Mouse (Mus musculus) left cerebral cortex, adult 8-10 months (tissue): ENCODE measurements around the gene H13. TPM values are rescaled to one million over a fixed set of nuclear protein-coding genes. Genes with fewer than 3 reads are reported as not detected.

Experiments used
- DNase-seq, 2 experiments: peaks; one replicate each; pipeline ENCODE4 v3.0.0; 2022; ENCODE audit warnings: low spot score in 2 of 2
- total RNA-seq, 4 experiments: library from RNA; stranded (reverse); gene quantifications; 2 replicates each; pipeline ENCODE4 v1.2.4; 2022

H13 gene
- total RNA-seq, result 10 to 100 TPM; 59.6 to 78.5 (median 71.8) TPM

- DNase-seq, result peak; percentile 80 to 85
Observed at GRCm38 (mm10) chr2:152669256-152669638, at the start of gene H13. Gene H13 (plus strand): TSS chr2:152669461.

- DNase-seq, result no peak
Observed at GRCm38 (mm10) chr2:152620367-152621134, 48.7 kb upstream of the H13 start.

- DNase-seq, result no peak
Observed at GRCm38 (mm10) chr2:152622151-152622550, 47.1 kb upstream of the H13 start.

- DNase-seq, result no peak
Observed at GRCm38 (mm10) chr2:152622953-152623352, 46.3 kb upstream of the H13 start, which contains the start of gene Defb25. Gene Defb25 (minus strand): TSS chr2:152623053.

GRCm38 (mm10) chr2:152624566-152624965 lies 44.7 kb upstream of the H13 start:
- no peak for DNase-seq

- DNase-seq, result no peak
Observed at GRCm38 (mm10) chr2:152625256-152625655, 44.0 kb upstream of the H13 start.

- DNase-seq, result no peak
Observed at GRCm38 (mm10) chr2:152626774-152627591, 42.3 kb upstream of the H13 start, which contains the start of gene Rem1. Gene Rem1 (plus strand): TSS chr2:152626951.

- no peak for DNase-seq
Observed at GRCm38 (mm10) chr2:152628066-152628465, 41.2 kb upstream of the H13 start.

GRCm38 (mm10) chr2:152629239-152629638 lies 40.0 kb upstream of the H13 start:
- DNase-seq, result no peak

- no peak for DNase-seq
Observed at GRCm38 (mm10) chr2:152629904-152630303, 39.4 kb upstream of the H13 start.

GRCm38 (mm10) chr2:152633334-152633733 lies 35.9 kb upstream of the H13 start:
- no peak for DNase-seq

GRCm38 (mm10) chr2:152634311-152634710 lies 35.0 kb upstream of the H13 start:
- DNase-seq, result no peak

GRCm38 (mm10) chr2:152636246-152637005 lies 32.8 kb upstream of the H13 start:
- DNase-seq, result no peak

GRCm38 (mm10) chr2:152637006-152637322 lies 32.3 kb upstream of the H13 start:
- no peak for DNase-seq

- DNase-seq, result no peak
Observed at GRCm38 (mm10) chr2:152637381-152637780, 31.9 kb upstream of the H13 start.

- no peak for DNase-seq
Observed at GRCm38 (mm10) chr2:152638865-152639264, 30.4 kb upstream of the H13 start.

GRCm38 (mm10) chr2:152639406-152640113 lies 29.7 kb upstream of the H13 start:
- no peak for DNase-seq

GRCm38 (mm10) chr2:152652901-152653620 lies 16.2 kb upstream of the H13 start:
- no peak for DNase-seq

GRCm38 (mm10) chr2:152653874-152654715 lies 15.2 kb upstream of the H13 start:
- peak; percentile 56 to 90 for DNase-seq

- no peak for DNase-seq
Observed at GRCm38 (mm10) chr2:152657398-152657797, 11.9 kb upstream of the H13 start.
